Mouse (Mus musculus) MEL (cell line): ENCODE data around the gene Rnf103. TPM values are rescaled to one million over a fixed set of nuclear protein-coding genes. Genes with fewer than 3 reads are reported as not detected.

Experiments used
- DNase-seq: peaks from one replicate; pipeline ENCODE4 v3.0.0; 2011; ENCODE audit warnings: low read depth, low spot score
- H3K27ac ChIP-seq: 2 replicates; pipeline ENCODE4 v1.5.1; 2012; ENCODE audit warnings: low read depth, mild to moderate bottlenecking, control low read depth, low read length, moderate library complexity; ENCODE audit not compliant: control insufficient read depth
- H3K27me3 ChIP-seq, 2 experiments: fragments of 150-350 bp in 1 of 2; sonication (generic) in 1 of 2; 2 replicates each; pipeline ENCODE4 v1.6.1; 2012; ENCODE audit warnings: low read length in 2 of 2, mild to moderate bottlenecking in 2 of 2, improper control_type of control experiment in 1 of 2, moderate library complexity in 1 of 2; ENCODE audit not compliant: insufficient read depth in 2 of 2, control insufficient read depth in 1 of 2
- H3K36me3 ChIP-seq, 2 experiments: 2 replicates each; pipeline ENCODE4 v1.6.1; 2012 to 2014; ENCODE audit warnings: low read length in 2 of 2, improper control_type of control experiment in 1 of 2, inconsistent platforms in 1 of 2, mild to moderate bottlenecking in 1 of 2; ENCODE audit not compliant: insufficient read depth in 2 of 2, control insufficient read depth in 1 of 2
- H3K4me1 ChIP-seq, 2 experiments: fragments of 150-350 bp in 1 of 2; sonication (generic) in 1 of 2; 2 replicates each; pipeline ENCODE4 v1.6.1; 2012; ENCODE audit warnings: low read length in 2 of 2, improper control_type of control experiment in 1 of 2, mild to moderate bottlenecking in 1 of 2; ENCODE audit not compliant: insufficient read depth in 2 of 2, control insufficient read depth in 1 of 2
- H3K4me3 ChIP-seq, 2 experiments: fragments of 150-350 bp in 1 of 2; sonication (generic) in 1 of 2; 2 replicates each; pipeline ENCODE4 v1.5.1; 2012; ENCODE audit warnings: low read depth in 2 of 2, low read length in 2 of 2, mild to moderate bottlenecking in 2 of 2, moderate library complexity in 2 of 2, control low read depth in 1 of 2, improper control_type of control experiment in 1 of 2; ENCODE audit not compliant: control insufficient read depth in 1 of 2, insufficient read depth in 1 of 2
- H3K79me2 ChIP-seq: 2 replicates; pipeline ENCODE4 v1.6.1; 2012; ENCODE audit warnings: mild to moderate bottlenecking, low read length, moderate library complexity; ENCODE audit not compliant: control insufficient read depth, poor library complexity, insufficient read depth
- H3K9ac ChIP-seq: 2 replicates; pipeline ENCODE4 v1.6.1; 2012; ENCODE audit warnings: low read depth, mild to moderate bottlenecking, control low read depth, low read length, moderate library complexity; ENCODE audit not compliant: control insufficient read depth, poor library complexity, severe bottlenecking
- H3K9me3 ChIP-seq: fragments of 150-350 bp; sonication (generic); replicated peaks from 2 replicates; pipeline ENCODE4 v1.6.1; 2012; ENCODE audit warnings: mild to moderate bottlenecking, low read length, improper control_type of control experiment, moderate library complexity; ENCODE audit not compliant: insufficient read depth
- BHLHE40 ChIP-seq: IDR thresholded peaks from 2 replicates; pipeline ENCODE4 v1.6.1; 2012; ENCODE audit warnings: low read depth, mild to moderate bottlenecking, inconsistent platforms, low read length, improper control_type of control experiment, borderline replicate concordance
- CHD2 ChIP-seq: IDR thresholded peaks from 2 replicates; pipeline ENCODE4 v1.6.1; 2011; ENCODE audit warnings: low read length, improper control_type of control experiment
- E2F4 ChIP-seq: IDR thresholded peaks from 2 replicates; pipeline ENCODE4 v1.6.1; 2011; ENCODE audit warnings: low read depth, low read length, improper control_type of control experiment, borderline replicate concordance
- ELF1 ChIP-seq: IDR thresholded peaks from 2 replicates; pipeline ENCODE4 v1.6.1; 2014; ENCODE audit warnings: low read depth, mild to moderate bottlenecking, inconsistent platforms, low read length, improper control_type of control experiment, moderate library complexity
- EP300 ChIP-seq, 2 experiments: IDR thresholded peaks; 2 replicates each; pipeline ENCODE4 v1.6.1; 2011; ENCODE audit warnings: improper control_type of control experiment in 2 of 2, low read length in 2 of 2, low read depth in 1 of 2, mild to moderate bottlenecking in 1 of 2
- ETS1 ChIP-seq: IDR thresholded peaks from 2 replicates; pipeline ENCODE4 v1.6.1; 2012; ENCODE audit warnings: low read depth, mild to moderate bottlenecking, inconsistent platforms, low read length, improper control_type of control experiment, moderate library complexity
- GATA1 ChIP-seq: IDR thresholded peaks from 2 replicates; pipeline ENCODE4 v1.6.1; 2011; ENCODE audit warnings: low read depth, low read length, improper control_type of control experiment
- JUND ChIP-seq: IDR thresholded peaks from 2 replicates; pipeline ENCODE4 v1.6.1; 2011; ENCODE audit warnings: low read depth, mild to moderate bottlenecking, improper control_type of control experiment, low read length
- MAFK ChIP-seq: IDR thresholded peaks from 2 replicates; pipeline ENCODE4 v1.6.1; 2011; ENCODE audit warnings: low read depth, mild to moderate bottlenecking, low read length, improper control_type of control experiment, borderline replicate concordance
- MAX ChIP-seq: IDR thresholded peaks from 2 replicates; pipeline ENCODE4 v1.6.1; 2011; ENCODE audit warnings: low read length, improper control_type of control experiment
- MXI1 ChIP-seq: IDR thresholded peaks from 2 replicates; pipeline ENCODE4 v1.6.1; 2011; ENCODE audit warnings: mild to moderate bottlenecking, low read depth, low read length, improper control_type of control experiment
- MYB ChIP-seq: IDR thresholded peaks from 2 replicates; pipeline ENCODE4 v1.6.1; 2011; ENCODE audit warnings: mild to moderate bottlenecking, low read depth, low read length, improper control_type of control experiment
- MYC ChIP-seq: IDR thresholded peaks from 2 replicates; pipeline ENCODE4 v1.6.1; 2011; ENCODE audit warnings: low read depth, mild to moderate bottlenecking, low read length, improper control_type of control experiment, moderate library complexity
- NRF1 ChIP-seq: IDR thresholded peaks from 2 replicates; pipeline ENCODE4 v1.6.1; 2014; ENCODE audit warnings: low read depth, mild to moderate bottlenecking, inconsistent platforms, low read length, improper control_type of control experiment, moderate library complexity; ENCODE audit not compliant: poor library complexity, insufficient read depth, severe bottlenecking
- POLR2A ChIP-seq, 2 experiments: IDR thresholded peaks; 2 replicates each; pipeline ENCODE4 v1.6.1; 2011 to 2012; ENCODE audit warnings: low read length in 2 of 2, mild to moderate bottlenecking in 2 of 2, control low read depth in 1 of 2, improper control_type of control experiment in 1 of 2, low read depth in 1 of 2, moderate library complexity in 1 of 2; ENCODE audit not compliant: control insufficient read depth in 1 of 2, insufficient read depth in 1 of 2, poor library complexity in 1 of 2
- POLR2AphosphoS2 ChIP-seq: IDR thresholded peaks from 2 replicates; pipeline ENCODE4 v1.6.1; 2011; ENCODE audit warnings: low read length, improper control_type of control experiment
- POLR2AphosphoS5 ChIP-seq: IDR thresholded peaks from 2 replicates; pipeline ENCODE4 v1.6.1; 2012; ENCODE audit warnings: low read depth, borderline replicate concordance, mild to moderate bottlenecking, inconsistent platforms, low read length, moderate library complexity, mixed read lengths
- UBTF ChIP-seq: IDR thresholded peaks from 2 replicates; pipeline ENCODE4 v1.6.1; 2012; ENCODE audit warnings: low read depth, mild to moderate bottlenecking, inconsistent platforms, low read length, improper control_type of control experiment, moderate library complexity, borderline replicate concordance; ENCODE audit not compliant: insufficient read depth
- USF1 ChIP-seq: IDR thresholded peaks from 2 replicates; pipeline ENCODE4 v1.6.1; 2014; ENCODE audit warnings: low read depth, mild to moderate bottlenecking, inconsistent platforms, low read length, improper control_type of control experiment, moderate library complexity
- USF2 ChIP-seq, 2 experiments: IDR thresholded peaks; 2 replicates each; pipeline ENCODE4 v1.6.1; 2011 to 2012; ENCODE audit warnings: improper control_type of control experiment in 2 of 2, low read length in 2 of 2, borderline replicate concordance in 1 of 2, inconsistent platforms in 1 of 2, low read depth in 1 of 2, mild to moderate bottlenecking in 1 of 2; ENCODE audit not compliant: insufficient read depth in 1 of 2
- ZC3H11A ChIP-seq: IDR thresholded peaks from 2 replicates; pipeline ENCODE4 v1.6.1; 2012; ENCODE audit warnings: low read depth, mild to moderate bottlenecking, inconsistent platforms, low read length, improper control_type of control experiment
- ZNF384 ChIP-seq: IDR thresholded peaks from 2 replicates; pipeline ENCODE4 v1.6.1; 2012; ENCODE audit warnings: low read depth, mild to moderate bottlenecking, inconsistent platforms, low read length, improper control_type of control experiment
- polyA plus RNA-seq, 2 experiments: library from polyadenylated mRNA; stranded (reverse) in 1 of 2; unstranded in 1 of 2; fragments of >175 nt in 1 of 2; fragments of >200 nt in 1 of 2; gene quantifications; 2 replicates each; pipeline versions ENCODE4 v1.2.1 to v1.2.4; 2012; ENCODE audit warnings: low replicate concordance in 2 of 2, low read depth in 1 of 2; ENCODE audit not compliant: insufficient read length in 2 of 2, insufficient read depth in 1 of 2, missing spikeins in 1 of 2
- total RNA-seq: library from RNA; depleted of rRNA; stranded (reverse); fragments of 300-350 nt; gene quantifications from 2 replicates; pipeline ENCODE4 v1.2.3, GENCODE M21; 2012

Rnf103 gene
- total and polyA plus RNA-seq, 3 experiments: 3.3 to 4.9 TPM; not detected in 1

DNA sequence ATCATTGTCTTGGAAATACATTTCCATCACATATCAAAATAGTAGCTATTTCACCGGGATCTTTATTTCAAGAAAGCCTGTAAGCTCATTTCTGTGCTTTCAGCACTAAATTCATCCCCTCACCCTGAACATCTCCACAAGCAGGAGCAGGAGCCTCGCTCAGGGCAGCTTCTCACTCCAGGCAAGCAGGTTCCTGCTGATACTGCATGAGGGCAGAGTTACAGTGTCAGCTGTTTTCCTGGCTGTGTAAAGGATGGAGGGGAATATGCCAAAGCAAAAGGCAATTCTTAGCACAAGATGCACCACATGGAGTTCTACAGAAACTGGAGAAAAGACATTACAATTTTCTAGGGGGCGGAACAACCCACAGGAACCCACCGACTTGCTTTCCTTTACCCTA lies 25.8 kb downstream of the Rnf103 start:
- no peaks in the 10 kb centered on the region for H3K36me3 ChIP-seq
- H3K27ac ChIP-seq: no peak overlapping the region
- H3K9me3 ChIP-seq: no peaks in the 10 kb centered on the region
- no peaks in the 10 kb centered on the region for H3K79me2 ChIP-seq
- DNase-seq: no peak
- no peak overlapping the region for H3K4me3 ChIP-seq
- no peak for TF ChIP-seq ETS1
- TF ChIP-seq BHLHE40: no peak
- no peak for TF ChIP-seq ZNF384
- no peak for TF ChIP-seq E2F4
- no peak for TF ChIP-seq UBTF
- no peak for TF ChIP-seq MAX
- no peak for TF ChIP-seq USF1
- no peak for TF ChIP-seq ELF1
- no peak for TF ChIP-seq MYB
- TF ChIP-seq ZC3H11A: no peak
- TF ChIP-seq POLR2AphosphoS5: no peak
- no peak for TF ChIP-seq GATA1
- no peak for TF ChIP-seq CHD2
- no peak for TF ChIP-seq POLR2A (IDR thresholded peaks at IDR 0.05; ENCODE audit: control insufficient read depth in 1 of 2, insufficient read depth in 1 of 2, low read depth in 1 of 2, low read length in 2 of 2, poor library complexity in 1 of 2)
- TF ChIP-seq NRF1: no peak
- no peak for TF ChIP-seq MYC
- no peaks in the 10 kb centered on the region for H3K27me3 ChIP-seq
- H3K9ac ChIP-seq: no peak overlapping the region
- H3K4me1 ChIP-seq: 0 out of 4 replicates have a peak, but pooled peaks cover 0 to 3% of the 10 kb centered on the region in 2 experiments

DNA sequence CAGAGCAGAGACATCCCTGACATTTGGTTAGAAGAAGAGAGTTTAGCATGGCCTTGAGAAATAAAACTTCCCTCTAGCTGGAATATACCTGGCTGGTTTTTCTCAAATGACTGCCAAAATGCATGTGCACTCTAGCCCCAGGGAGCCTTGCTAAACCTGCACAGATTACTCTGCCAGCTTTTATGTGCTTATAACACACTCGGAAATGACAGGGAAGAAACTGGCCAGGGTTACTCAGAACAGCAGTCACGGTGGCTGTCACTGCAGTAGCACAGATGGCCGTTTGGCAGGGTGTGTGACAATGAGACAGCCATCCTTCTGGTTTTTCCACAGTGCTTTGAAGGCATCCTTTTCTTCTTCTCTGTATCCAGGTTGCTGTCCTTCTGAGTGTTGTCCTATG lies 31.9 kb downstream of the Rnf103 start:
- no peak overlapping the region for H3K9ac ChIP-seq
- no peaks in the 10 kb centered on the region for H3K36me3 ChIP-seq
- peaks cover 1 to 4% of the 10 kb centered on the region in 2 experiments; a peak in 1 of 4 replicates for H3K27me3 ChIP-seq
- 0 out of 4 replicates have a peak, but pooled peaks cover 0 to 4% of the 10 kb centered on the region in 2 experiments for H3K4me1 ChIP-seq
- no peak for DNase-seq
- no peak overlapping the region for H3K27ac ChIP-seq
- H3K9me3 ChIP-seq: no peaks in the 10 kb centered on the region
- no peak for TF ChIP-seq USF2 (IDR thresholded peaks at IDR 0.05; ENCODE audit: borderline replicate concordance in 1 of 2, insufficient read depth in 1 of 2, low read depth in 1 of 2, low read length in 2 of 2)
- no peak for TF ChIP-seq EP300 (IDR thresholded peaks at IDR 0.05; ENCODE audit: low read depth in 1 of 2, low read length in 2 of 2)
- no peak for TF ChIP-seq ELF1
- TF ChIP-seq ZNF384: no peak
- no peak for TF ChIP-seq POLR2AphosphoS5
- TF ChIP-seq NRF1: no peak
- TF ChIP-seq MAFK: no peak
- no peak for TF ChIP-seq POLR2A (IDR thresholded peaks at IDR 0.05; ENCODE audit: control insufficient read depth in 1 of 2, insufficient read depth in 1 of 2, low read depth in 1 of 2, low read length in 2 of 2, poor library complexity in 1 of 2)
- no peak for TF ChIP-seq JUND
- no peak for TF ChIP-seq POLR2AphosphoS2
- TF ChIP-seq MXI1: no peak
- no peak for TF ChIP-seq ZC3H11A
- no peak for TF ChIP-seq USF1
- H3K4me3 ChIP-seq: no peak overlapping the region
- H3K79me2 ChIP-seq: no peaks in the 10 kb centered on the region
